Mouse (Mus musculus) embryonic fibroblast, embryonic 13.5 days (primary cell): ENCODE results near the gene Acads. TPM values are rescaled to one million over a fixed set of nuclear protein-coding genes. Genes with fewer than 3 reads are reported as not detected.

Source experiments
- H3K27ac ChIP-seq: 2 replicates; pipeline ENCODE4 v1.5.1; 2012; ENCODE audit warnings: low read length, control low read depth, inconsistent platforms; ENCODE audit not compliant: insufficient read depth
- H3K4me1 ChIP-seq: 2 replicates; pipeline ENCODE4 v1.6.1; 2011; ENCODE audit warnings: low read length; ENCODE audit not compliant: control insufficient read depth, insufficient read depth
- H3K4me3 ChIP-seq: 2 replicates; pipeline ENCODE4 v1.5.1; 2011; ENCODE audit warnings: mild to moderate bottlenecking, control low read depth, low read length; ENCODE audit not compliant: insufficient read depth
- CTCF ChIP-seq: IDR thresholded peaks from 2 replicates; pipeline ENCODE4 v1.5.1; 2011; ENCODE audit warnings: mild to moderate bottlenecking, control low read depth, low read length, moderate library complexity, borderline replicate concordance; ENCODE audit not compliant: insufficient read depth
- POLR2A ChIP-seq: IDR thresholded peaks from 2 replicates; pipeline ENCODE4 v1.6.1; 2011; ENCODE audit warnings: low read depth, mild to moderate bottlenecking, control low read depth, low read length, moderate library complexity
- polyA plus RNA-seq: library from polyadenylated mRNA; stranded (reverse); fragments of >200 nt; gene quantifications from 2 replicates; pipeline ENCODE4 v1.2.4, GENCODE M21; 2011; ENCODE audit warnings: low read depth; ENCODE audit not compliant: missing spikeins, insufficient read length

Acads gene
- polyA plus RNA-seq, 1 experiment, result 23.8 TPM

DNA sequence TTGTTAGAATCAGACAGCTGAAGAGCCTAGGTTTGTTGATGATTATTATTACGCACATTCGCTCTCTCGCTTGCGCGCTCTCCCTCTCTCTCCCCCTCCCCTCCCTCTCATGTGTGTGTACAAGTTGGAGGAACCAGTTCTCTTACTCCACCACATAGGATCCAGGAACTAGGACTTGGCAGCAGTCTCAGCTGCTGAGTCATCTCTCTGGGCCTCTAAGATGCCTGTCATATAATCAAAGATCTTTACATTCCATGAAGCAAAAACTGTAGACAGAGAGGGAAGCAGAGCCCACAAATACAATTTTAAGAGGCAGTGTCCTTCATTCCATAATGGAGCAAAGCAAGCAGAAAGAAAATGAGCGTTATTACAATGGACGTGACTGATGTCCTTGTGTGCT is 47.0 kb downstream of the Acads start:
- TF ChIP-seq POLR2A, result no peak
- no peak for TF ChIP-seq CTCF
- Histone ChIP-seq H3K4me3 (no peak overlapping the region), H3K27ac (peak overlapping the region; percentile 3; the same call in 1 of the 2 replicates), H3K4me1 (peaks cover 25% of the 10 kb centered on the region)

- peaks cover 25% of the 10 kb centered on the region for H3K4me1 ChIP-seq
- H3K4me3 ChIP-seq, result no peak overlapping the region
- H3K27ac ChIP-seq, result peak overlapping the region; percentile 3
- no peak for TF ChIP-seq POLR2A
- no peak for TF ChIP-seq CTCF
Measured at GRCm38 (mm10) chr5:115071096-115071901, 47.8 kb downstream of the Acads start.

DNA sequence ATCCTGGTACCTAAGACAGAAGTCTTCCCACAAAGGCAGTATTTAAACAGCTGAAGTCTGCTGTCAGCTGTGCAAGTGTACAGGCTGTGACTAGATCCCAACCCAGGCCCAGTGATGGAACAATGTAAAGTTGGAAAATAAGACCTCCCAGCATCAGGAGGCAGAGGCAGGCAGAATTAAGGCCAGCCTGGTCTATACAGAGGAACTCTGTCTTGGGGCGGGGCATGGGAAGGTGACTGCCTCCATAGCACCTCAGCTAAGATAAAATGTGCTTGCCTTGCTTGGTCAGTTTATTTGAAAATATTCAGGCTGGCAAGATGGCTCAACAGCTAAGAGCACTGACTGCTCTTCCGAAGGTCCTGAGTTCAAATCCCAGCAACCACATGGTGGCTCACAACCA is 48.7 kb downstream of the Acads start:
- TF ChIP-seq CTCF (no peak), POLR2A (no peak)
- Histone ChIP-seq H3K27ac (no peak overlapping the region), H3K4me3 (no peak overlapping the region), H3K4me1 (peaks cover 25% of the 10 kb centered on the region)

GRCm38 (mm10) chr5:115069611-115070010 is 49.5 kb downstream of the Acads start:
- no peak overlapping the region for H3K4me3 ChIP-seq
- H3K4me1 ChIP-seq, result peaks cover 25% of the 10 kb centered on the region
- TF ChIP-seq POLR2A, result no peak
- TF ChIP-seq CTCF, result no peak
- H3K27ac ChIP-seq, result peak overlapping the region; percentile 23; the same call in 1 of the 2 replicates

- peak overlapping the region; percentile 3; the same call in 1 of the 2 replicates for H3K27ac ChIP-seq
- H3K4me1 ChIP-seq, result peaks cover 25% of the 10 kb centered on the region
- no peak overlapping the region for H3K4me3 ChIP-seq
- TF ChIP-seq POLR2A, result no peak
- TF ChIP-seq CTCF, result no peak
Measured at GRCm38 (mm10) chr5:115068671-115069421, 50.3 kb downstream of the Acads start.

- TF ChIP-seq CTCF (no peak), POLR2A (no peak)
- Histone ChIP-seq H3K4me1 (peaks cover 17% of the 10 kb centered on the region), H3K4me3 (no peak overlapping the region), H3K27ac (no peak overlapping the region)
Measured at GRCm38 (mm10) chr5:115066245-115066644, 52.9 kb downstream of the Acads start.

- TF ChIP-seq CTCF (no peak), POLR2A (no peak)
- H3K4me1 ChIP-seq, result peaks cover 8% of the 10 kb centered on the region
- no peak overlapping the region for H3K27ac ChIP-seq
- no peak overlapping the region for H3K4me3 ChIP-seq
Measured at GRCm38 (mm10) chr5:115063391-115063790, 55.8 kb downstream of the Acads start.

GRCm38 (mm10) chr5:115062566-115062965 is 56.6 kb downstream of the Acads start:
- Histone ChIP-seq H3K27ac (no peak overlapping the region), H3K4me3 (no peak overlapping the region), H3K4me1 (peaks cover 2% of the 10 kb centered on the region; the same call in 1 of the 2 replicates)
- TF ChIP-seq POLR2A, result no peak
- TF ChIP-seq CTCF, result no peak

- peaks cover 2% of the 10 kb centered on the region; the same call in 1 of the 2 replicates for H3K4me1 ChIP-seq
- no peak overlapping the region for H3K27ac ChIP-seq
- H3K4me3 ChIP-seq, result no peak overlapping the region
- TF ChIP-seq POLR2A (no peak), CTCF (no peak)
Measured at GRCm38 (mm10) chr5:115060977-115061376, 58.2 kb downstream of the Acads start.

Other genes with a start within 250 kb of the Acads start
- gene Oasl2, start 222.4 kb downstream of the Acads start, polyA plus RNA-seq, result 19.7 and 32.2 TPM in 2 replicates
- 0.47 and 0.75 TPM in 2 replicates for gene Oasl1, start 196.1 kb downstream of the Acads start, polyA plus RNA-seq
- 14.7 and 16.6 TPM in 2 replicates for gene 2210016L21Rik, start 177.2 kb downstream of the Acads start, polyA plus RNA-seq
- gene Hnf1a, start 148.3 kb downstream of the Acads start, polyA plus RNA-seq, result not detected in 2 replicates
- 72.7 and 85.3 TPM in 2 replicates for gene Sppl3, start 108.2 kb downstream of the Acads start, polyA plus RNA-seq
- gene Gm10401, start 21.1 kb downstream of the Acads start, polyA plus RNA-seq, result not detected in 2 replicates
- 18.6 and 19.8 TPM in 2 replicates for gene Unc119b, start 15.6 kb upstream of the Acads start, polyA plus RNA-seq
- gene Mlec, start 38.8 kb upstream of the Acads start, polyA plus RNA-seq, result 182 and 220 TPM in 2 replicates
- gene Cabp1, start 75.0 kb upstream of the Acads start, polyA plus RNA-seq, result 2.2 and 3.3 TPM in 2 replicates
- 18.6 and 22.8 TPM in 2 replicates for gene Pop5, start 116.5 kb upstream of the Acads start, polyA plus RNA-seq
- gene Rnf10, start 153.6 kb upstream of the Acads start, polyA plus RNA-seq, result 163 and 168 TPM in 2 replicates
- gene Coq5, start 160.3 kb upstream of the Acads start, polyA plus RNA-seq, result 15.8 and 17.5 TPM in 2 replicates
- 572 and 612 TPM in 2 replicates for gene Dynll1, start 181.7 kb upstream of the Acads start, polyA plus RNA-seq
- 90.7 and 96.9 TPM in 2 replicates for gene Srsf9, start 207.8 kb upstream of the Acads start, polyA plus RNA-seq
- gene Gatc, start 221.8 kb upstream of the Acads start, polyA plus RNA-seq, result 13.6 and 18.7 TPM in 2 replicates
- 20.4 and 20.5 TPM in 2 replicates for gene Triap1, start 221.9 kb upstream of the Acads start, polyA plus RNA-seq
- gene Cox6a1, start 229.6 kb upstream of the Acads start, polyA plus RNA-seq, result 280 and 336 TPM in 2 replicates